Mouse (Mus musculus) small intestine, adult 2 months (tissue): Measurements from ENCODE around the gene Gm11037.

Experiments
- CTCF ChIP-seq: fragments of 200-500 bp; IDR thresholded peaks from 2 replicates; pipeline ENCODE4 v1.5.1; 2012; ENCODE audit warnings: low read depth, mild to moderate bottlenecking, control low read depth, inconsistent platforms, low read length, moderate library complexity, mixed read lengths; ENCODE audit not compliant: insufficient replicate concordance, insufficient read length; ENCODE audit errors: extremely low read depth
- POLR2A ChIP-seq: fragments of 200-500 bp; IDR thresholded peaks from 2 replicates; pipeline ENCODE4 v1.6.1; 2012; ENCODE audit warnings: low read depth, mild to moderate bottlenecking, control low read depth, inconsistent platforms, low read length, moderate library complexity

DNA sequence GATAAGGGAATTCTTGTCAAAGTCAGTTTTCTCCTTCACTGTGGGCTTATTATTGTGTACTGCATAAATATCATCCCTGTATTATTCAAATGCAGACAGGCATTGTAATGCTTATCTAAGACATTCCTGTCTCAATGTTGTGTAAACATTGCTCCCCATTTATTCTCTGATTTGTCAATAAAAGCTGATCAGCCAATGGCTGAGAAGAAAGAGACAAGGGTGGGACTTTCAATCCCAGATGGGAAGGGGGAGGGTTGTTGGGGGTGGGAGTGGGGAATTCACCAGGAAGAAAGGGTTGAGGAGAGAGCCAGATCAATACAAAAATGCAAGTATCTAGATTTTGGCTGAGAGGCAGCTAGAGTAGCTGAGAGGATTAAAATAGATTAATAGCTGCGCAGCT, 35.6 kb downstream of the Gm11037 start:
- no peak for TF ChIP-seq CTCF
- TF ChIP-seq POLR2A, result no peak
